Mouse (Mus musculus) bone marrow macrophage, adult 2 months (primary cell): ENCODE measurements around the gene D130043K22Rik. TPM values are rescaled to one million over a fixed set of nuclear protein-coding genes. Genes with fewer than 3 reads are reported as not detected.

ENCODE experiments used
- H3K27ac ChIP-seq: 2 replicates; pipeline ENCODE4 v1.5.1; 2012; ENCODE audit warnings: low read depth, low read length; ENCODE audit not compliant: insufficient read depth
- H3K4me1 ChIP-seq: 2 replicates; pipeline ENCODE4 v1.6.1; 2012; ENCODE audit warnings: low read length; ENCODE audit not compliant: control insufficient read depth, insufficient read depth
- H3K4me3 ChIP-seq: 2 replicates; pipeline ENCODE4 v1.5.1; 2012; ENCODE audit warnings: mild to moderate bottlenecking, low read length, moderate library complexity; ENCODE audit not compliant: insufficient read depth
- CTCF ChIP-seq: IDR thresholded peaks from 2 replicates; pipeline ENCODE4 v1.5.1; 2012; ENCODE audit warnings: low read depth, mild to moderate bottlenecking, low read length, moderate library complexity
- POLR2A ChIP-seq: IDR thresholded peaks from 2 replicates; pipeline ENCODE4 v1.6.1; 2012; ENCODE audit warnings: mild to moderate bottlenecking, low read depth, low read length, borderline replicate concordance
- polyA plus RNA-seq: library from polyadenylated mRNA; stranded (reverse); fragments of >200 nt; gene quantifications from 2 replicates; pipeline ENCODE4 v1.2.4, GENCODE M21; 2012; ENCODE audit not compliant: missing spikeins, insufficient read depth, insufficient read length

The D130043K22Rik gene
- polyA plus RNA-seq, 1 experiment, result not detected

DNA sequence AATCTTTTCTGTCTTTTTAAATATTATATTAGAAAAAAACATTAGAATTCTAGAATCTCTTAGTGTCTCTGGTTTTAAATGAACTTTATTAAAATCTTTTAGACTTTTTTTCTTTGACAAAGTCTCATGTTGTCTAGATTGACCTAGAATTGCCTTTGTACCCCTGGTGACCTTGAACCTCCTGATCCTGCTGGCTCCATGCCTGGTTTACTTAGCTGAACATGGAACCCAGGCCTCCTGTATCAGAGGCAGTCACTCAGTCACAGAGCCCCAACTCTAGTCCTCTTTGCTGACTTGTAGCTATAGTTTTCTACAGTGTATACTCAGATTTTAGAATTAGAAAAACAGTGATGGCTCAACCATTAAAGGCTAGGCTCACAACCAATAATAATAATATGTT lies 38.9 kb upstream of the D130043K22Rik start:
- Histone ChIP-seq H3K4me1 (peaks cover 6% of the 10 kb centered on the region), H3K27ac (peak overlapping the region; percentile 60), H3K4me3 (peak overlapping the region; percentile 63)
- TF ChIP-seq POLR2A (no peak), CTCF (no peak)

DNA sequence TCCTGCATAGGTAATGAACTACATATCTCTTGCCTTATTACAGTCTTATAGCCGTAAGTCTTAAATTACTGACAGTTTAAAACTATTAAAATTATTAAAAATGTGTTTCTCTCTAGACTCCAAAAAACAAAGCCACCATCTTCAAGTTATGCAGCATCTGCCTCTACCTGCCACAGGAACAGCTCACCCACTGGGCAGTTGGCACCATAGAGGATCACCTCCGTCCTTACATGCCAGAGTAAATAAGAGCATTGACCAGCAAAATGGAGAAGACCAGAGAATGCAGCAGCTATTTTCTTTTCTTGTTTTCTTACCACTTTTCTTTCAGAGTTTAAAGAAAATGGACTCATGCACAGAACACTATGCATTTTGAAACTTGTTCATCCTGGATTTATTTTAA lies 32.4 kb upstream of the D130043K22Rik start:
- Histone ChIP-seq H3K4me3 (no peak overlapping the region), H3K4me1 (peaks cover 11% of the 10 kb centered on the region), H3K27ac (no peak overlapping the region)
- TF ChIP-seq CTCF (no peak), POLR2A (no peak)

DNA sequence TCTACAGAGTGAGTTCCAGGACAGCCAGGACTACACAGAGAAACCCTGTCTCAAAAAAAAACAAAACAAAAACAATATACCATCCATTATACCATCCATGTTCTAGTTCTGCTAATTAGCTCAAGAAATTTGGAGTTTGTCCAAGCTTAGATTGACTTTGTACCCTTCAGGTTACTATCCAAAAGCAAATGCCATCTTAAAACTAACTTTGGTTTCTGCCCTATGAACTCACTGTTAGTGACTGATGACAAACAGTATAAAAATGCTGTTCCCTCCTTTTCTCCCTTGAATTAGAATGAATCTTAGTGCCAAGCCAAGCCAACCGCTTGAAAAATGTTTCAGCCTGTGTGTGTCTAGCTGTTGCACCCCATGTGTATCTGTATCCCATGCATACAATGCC lies 30.3 kb upstream of the D130043K22Rik start:
- TF ChIP-seq CTCF (no peak), POLR2A (no peak)
- no peak overlapping the region for H3K4me3 ChIP-seq
- no peak overlapping the region for H3K27ac ChIP-seq
- H3K4me1 ChIP-seq, result peaks cover 8% of the 10 kb centered on the region

DNA sequence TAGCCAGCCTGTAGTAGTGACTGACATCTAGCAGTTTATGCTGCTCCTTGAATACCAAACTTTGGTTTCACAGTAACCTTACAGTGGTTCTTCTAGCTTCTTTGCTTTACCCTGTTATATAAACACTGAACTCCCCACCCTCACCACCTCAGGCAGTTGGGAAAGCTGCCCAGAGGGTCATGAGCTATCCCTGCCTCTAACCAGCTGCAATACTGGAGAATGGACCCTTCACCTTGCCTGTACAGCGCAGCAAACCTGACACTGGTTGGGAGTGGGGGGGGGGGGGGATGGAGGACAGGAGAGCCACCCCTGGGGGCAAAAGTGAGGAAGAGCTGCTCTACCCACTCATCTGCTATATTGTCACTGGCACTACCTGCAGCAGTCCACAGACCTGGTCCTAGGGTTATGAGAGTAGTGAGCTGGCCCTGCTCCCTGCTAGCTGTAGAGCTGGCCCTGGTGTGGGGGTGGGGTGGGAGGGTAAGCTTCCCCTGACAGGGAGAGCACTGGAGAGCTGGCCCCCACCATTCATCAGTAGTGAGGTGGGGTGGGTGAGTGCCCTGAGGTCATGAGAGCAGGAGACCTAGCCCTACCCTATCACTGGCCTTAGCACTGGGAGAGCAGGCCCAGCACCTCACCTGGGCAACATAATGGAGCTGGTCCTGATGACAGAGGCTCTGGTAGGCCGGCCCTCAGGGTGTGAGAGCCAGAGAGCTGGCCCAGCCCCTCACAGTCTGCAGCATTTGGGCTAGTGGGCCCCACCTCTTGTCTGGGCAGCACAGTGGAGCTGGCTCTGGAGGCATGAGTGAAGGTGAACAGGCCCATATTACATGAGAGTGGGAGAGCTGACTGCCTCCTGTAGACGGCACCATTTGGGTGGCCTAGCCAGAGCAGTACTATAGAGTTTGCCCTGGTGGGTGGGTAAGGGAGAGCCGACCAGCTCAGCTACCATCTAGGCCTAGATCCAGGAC lies 28.5 kb upstream of the D130043K22Rik start:
- TF ChIP-seq CTCF, result no peak
- TF ChIP-seq POLR2A, result no peak
- no peak overlapping the region for H3K27ac ChIP-seq
- no peak overlapping the region for H3K4me3 ChIP-seq
- H3K4me1 ChIP-seq, result peaks cover 6% of the 10 kb centered on the region

DNA sequence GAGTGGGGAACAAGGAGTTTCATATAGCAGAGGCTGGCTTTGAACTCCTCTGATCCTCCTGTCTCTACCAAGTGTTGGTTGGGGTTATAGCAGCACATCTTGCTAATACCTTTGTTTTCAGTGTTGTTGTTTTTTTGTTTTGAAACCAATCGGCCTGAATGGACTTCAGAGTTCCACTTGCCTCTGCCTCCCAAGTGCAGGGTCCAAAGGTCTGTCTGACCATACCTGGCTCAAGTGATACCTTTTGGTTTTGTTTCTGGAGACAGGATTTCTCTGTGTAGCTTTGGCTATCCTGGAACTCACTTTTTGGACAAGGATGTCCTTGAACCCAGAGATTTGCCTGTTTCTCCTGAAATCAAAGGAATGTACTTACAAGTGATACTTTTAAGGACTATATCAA lies 25.0 kb upstream of the D130043K22Rik start:
- Histone ChIP-seq H3K27ac (no peak overlapping the region), H3K4me1 (no peaks in the 10 kb centered on the region), H3K4me3 (no peak overlapping the region)
- no peak for TF ChIP-seq CTCF

DNA sequence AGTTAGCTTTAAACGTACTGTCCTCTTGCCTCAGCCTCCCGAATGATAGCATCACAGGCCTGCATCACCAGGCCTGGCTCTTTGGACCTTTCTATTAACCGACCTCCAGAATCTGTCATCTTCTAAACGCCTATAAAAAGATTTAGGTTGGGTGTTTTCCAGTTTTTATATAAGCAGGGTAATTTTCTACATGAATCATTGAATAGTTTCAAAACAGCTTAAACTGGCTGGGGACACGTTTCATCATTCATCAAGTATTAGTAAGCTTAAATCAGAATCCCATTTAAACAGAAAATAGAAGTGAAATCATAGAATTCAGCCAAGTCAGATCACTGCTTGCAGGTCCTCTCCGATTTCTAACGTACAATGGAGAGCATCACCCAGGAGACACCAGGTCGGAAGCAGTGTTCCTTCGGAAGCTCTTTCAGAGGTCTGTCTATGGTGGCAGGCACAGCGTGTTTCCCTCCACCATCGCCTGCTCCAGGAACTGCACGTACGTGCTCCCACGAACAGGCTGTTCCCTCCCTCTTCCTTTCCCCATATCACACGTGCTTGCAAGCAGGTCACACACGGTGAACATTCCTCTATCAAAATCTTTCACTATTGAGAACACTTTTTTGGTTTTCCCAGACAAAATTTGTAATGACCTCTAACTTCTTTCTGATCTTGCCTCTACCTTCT lies 22.1 kb upstream of the D130043K22Rik start:
- H3K27ac ChIP-seq, result no peak overlapping the region
- peaks cover 4% of the 10 kb centered on the region; the same call in 1 of the 2 replicates for H3K4me1 ChIP-seq
- no peak for TF ChIP-seq CTCF
- TF ChIP-seq POLR2A, result no peak
- H3K4me3 ChIP-seq, result no peak overlapping the region

DNA sequence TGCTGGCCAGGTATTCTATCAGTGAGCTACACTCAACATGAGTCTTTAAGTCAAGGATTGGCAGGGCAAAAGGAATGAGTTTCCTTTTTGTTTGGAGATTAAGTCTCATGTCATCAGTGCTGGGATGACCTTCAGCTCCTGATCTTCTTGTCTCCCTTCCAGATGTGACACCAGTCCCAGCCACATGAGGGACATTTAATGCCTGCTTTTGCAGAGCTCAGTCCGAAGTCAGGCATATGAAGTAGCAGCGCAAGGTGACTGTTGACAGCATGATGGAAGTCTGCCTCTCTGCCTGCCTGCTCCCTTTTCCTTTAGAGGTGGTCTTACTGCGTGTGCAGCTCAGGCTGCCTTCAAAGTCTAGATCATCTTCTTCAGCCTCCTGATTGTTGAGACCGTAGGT lies 20.3 kb upstream of the D130043K22Rik start:
- TF ChIP-seq POLR2A, result no peak
- TF ChIP-seq CTCF, result no peak
- no peak overlapping the region for H3K27ac ChIP-seq
- H3K4me3 ChIP-seq, result no peak overlapping the region
- H3K4me1 ChIP-seq, result peaks cover 5% of the 10 kb centered on the region; the same call in 1 of the 2 replicates

DNA sequence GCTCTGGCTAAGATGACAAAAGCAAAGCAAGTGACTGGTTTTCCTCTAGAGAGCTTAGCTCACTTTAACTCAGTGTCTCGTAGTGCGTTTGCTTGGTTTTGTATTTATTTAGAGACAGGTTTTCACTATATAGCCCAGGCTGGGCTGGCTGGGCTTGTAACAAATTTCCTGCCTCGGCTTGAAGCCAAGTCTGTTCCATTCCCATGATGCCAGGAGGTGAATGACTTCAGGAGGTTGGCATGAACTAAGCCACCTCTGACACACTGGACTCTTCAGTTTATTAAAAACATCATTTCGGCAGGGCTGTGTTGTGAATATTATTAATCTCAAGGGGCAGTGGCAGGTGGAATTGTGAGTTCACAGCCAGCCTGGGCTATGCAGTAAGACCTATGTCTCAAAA lies 19.3 kb upstream of the D130043K22Rik start:
- Histone ChIP-seq H3K4me1 (peaks cover 7% of the 10 kb centered on the region), H3K4me3 (no peak overlapping the region), H3K27ac (no peak overlapping the region)
- TF ChIP-seq POLR2A (no peak), CTCF (no peak)

DNA sequence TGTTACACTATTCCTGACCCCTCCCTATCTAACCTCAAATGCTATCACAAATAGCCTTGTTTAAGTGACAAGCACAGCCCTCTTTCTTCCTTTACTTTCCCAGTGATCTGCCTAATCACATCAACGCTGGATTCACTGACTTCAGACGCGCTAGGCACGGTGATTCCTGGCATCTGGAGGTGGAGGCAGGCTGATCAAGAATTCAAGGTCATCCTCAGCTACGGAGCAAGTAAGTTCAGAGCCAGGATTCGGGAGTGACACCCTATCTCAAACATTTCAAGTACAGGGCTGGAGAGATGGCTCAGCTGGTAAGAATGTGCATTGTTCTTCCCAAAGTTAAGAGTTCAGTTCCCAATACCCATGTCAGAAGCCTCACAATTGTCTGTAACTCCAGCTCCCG lies 18.8 kb upstream of the D130043K22Rik start:
- Histone ChIP-seq H3K27ac (no peak overlapping the region), H3K4me1 (peaks cover 7% of the 10 kb centered on the region), H3K4me3 (no peak overlapping the region)
- TF ChIP-seq POLR2A, result no peak
- TF ChIP-seq CTCF, result no peak
